Mouse (Mus musculus) neural tube, embryonic 11.5 days (tissue): ENCODE data around the gene Nol8. TPM values are rescaled to one million over a fixed set of nuclear protein-coding genes. Genes with fewer than 3 reads are reported as not detected.

ENCODE experiments used
- ATAC-seq: fragments of 200-750 bp; cut with Nextera tagmentation; 2 replicates; pipeline ENCODE4 v1.8.0; 2017; ENCODE audit warnings: moderate number of reproducible peaks, mild to moderate bottlenecking, moderate TSS enrichment, moderate library complexity; ENCODE audit not compliant: insufficient read depth, low FRiP score, low TSS enrichment
- DNase-seq: peaks from one replicate; pipeline ENCODE4 v3.0.0-alpha.2; 2015; ENCODE audit warnings: low spot score
- H3K27ac ChIP-seq: fragments of 300-500 bp; sonication (generic); 2 replicates; pipeline ENCODE4 v1.5.1; 2014; ENCODE audit warnings: low read depth, mild to moderate bottlenecking, low read length
- H3K27me3 ChIP-seq: fragments of 300-500 bp; sonication (generic); 2 replicates; pipeline ENCODE4 v1.6.1; 2014; ENCODE audit warnings: mild to moderate bottlenecking, low read length, mixed read lengths; ENCODE audit not compliant: control insufficient read depth, insufficient read depth
- H3K36me3 ChIP-seq: fragments of 300-500 bp; sonication (generic); 2 replicates; pipeline ENCODE4 v1.6.1; 2014; ENCODE audit warnings: mild to moderate bottlenecking, low read length, moderate library complexity, mixed read lengths; ENCODE audit not compliant: control insufficient read depth, insufficient read depth
- H3K4me1 ChIP-seq: fragments of 300-500 bp; sonication (generic); 2 replicates; pipeline ENCODE4 v1.6.1; 2014; ENCODE audit warnings: low read length, mixed read lengths; ENCODE audit not compliant: control insufficient read depth, insufficient read depth
- H3K4me2 ChIP-seq: fragments of 300-500 bp; sonication (generic); 2 replicates; pipeline ENCODE4 v1.6.1; 2014; ENCODE audit warnings: low read depth, mild to moderate bottlenecking, moderate library complexity
- H3K4me3 ChIP-seq: fragments of 300-500 bp; sonication (generic); 2 replicates; pipeline ENCODE4 v1.5.1; 2014; ENCODE audit warnings: low read depth, low read length
- H3K9ac ChIP-seq: fragments of 300-500 bp; sonication (generic); 2 replicates; pipeline ENCODE4 v1.6.1; 2014; ENCODE audit warnings: mild to moderate bottlenecking, low read length
- H3K9me3 ChIP-seq: fragments of 300-500 bp; sonication (generic); 2 replicates; pipeline ENCODE4 v1.6.1; 2016; ENCODE audit warnings: low read length; ENCODE audit not compliant: control insufficient read depth
- WGBS: fragments of 180-500 bp; shearing (Covaris S2); extraction: QIAGEN DNeasy Blood & Tissue Kit; methylation state at CpG from one replicate; pipeline ENCODE4 v1.1.7; 2014; 5-methylcytosine and 5-hydroxymethylcytosine counted together
- polyA plus RNA-seq: library from polyadenylated mRNA; unstranded; fragments of >200 nt; fragmentation: Nextera tagmentation; extraction: Ambion mirVana; gene quantifications from 2 replicates; pipeline ENCODE4 v1.2.1, GENCODE M21; 2014

The Nol8 gene
- 19.1 and 20.3 TPM in 2 replicates for polyA plus RNA-seq

GRCm38 (mm10) chr13:49652481-49653179, at the start of gene Nol8, which contains the start of gene Cenpp:
Nol8 (plus strand) TSS chr13:49653078.
Cenpp (minus strand) TSS chr13:49652785.
- peak; percentile 98 for ATAC-seq
- peak within 1 kb of the TSS; percentile 77 for H3K4me2 ChIP-seq
- WGBS = under 1% methylated on average over 68 of the region's 68 CpGs
- H3K36me3 ChIP-seq = no peaks in the 10 kb centered on the region; the same call in 1 of the 2 replicates
- H3K9me3 ChIP-seq = no peaks in the 10 kb centered on the region
- peaks cover 14% of the 10 kb centered on the region for H3K4me1 ChIP-seq
- peak within 1 kb of the TSS; percentile 60 for H3K4me3 ChIP-seq
- no peaks in the 10 kb centered on the region for H3K27me3 ChIP-seq
- no peak within 1 kb of the TSS for H3K27ac ChIP-seq
- peak; percentile 100 for DNase-seq
- peak within 1 kb of the TSS; percentile 60 for H3K9ac ChIP-seq

- Histone ChIP-seq H3K27ac (no peak overlapping the region), H3K4me2 (no peak overlapping the region), H3K9me3 (no peaks in the 10 kb centered on the region), H3K36me3 (no peaks in the 10 kb centered on the region), H3K27me3 (no peaks in the 10 kb centered on the region), H3K9ac (no peak overlapping the region), H3K4me1 (no peaks in the 10 kb centered on the region), H3K4me3 (no peak overlapping the region)
- ATAC-seq = no peak
- DNase-seq = no peak
These were observed 49.3 kb upstream of the Nol8 start for GRCm38 (mm10) chr13:49603603-49604002.

GRCm38 (mm10) chr13:49607714-49608113, 45.2 kb upstream of the Nol8 start, which contains the start of gene Ogn:
Ogn (plus strand) TSS chr13:49608046.
- Histone ChIP-seq H3K27me3 (no peaks in the 10 kb centered on the region), H3K9me3 (no peaks in the 10 kb centered on the region), H3K36me3 (no peaks in the 10 kb centered on the region), H3K9ac (no peak within 1 kb of the TSS), H3K27ac (no peak within 1 kb of the TSS), H3K4me3 (no peak within 1 kb of the TSS), H3K4me2 (no peak within 1 kb of the TSS), H3K4me1 (no peaks in the 10 kb centered on the region)
- ATAC-seq (no peak), DNase-seq (peak; percentile 11)
- WGBS = 86% methylated on average over 4 of the region's 4 CpGs

GRCm38 (mm10) chr13:49608589-49609322, 44.1 kb upstream of the Nol8 start:
- DNase-seq (no peak), ATAC-seq (no peak)
- H3K36me3 ChIP-seq = no peaks in the 10 kb centered on the region
- H3K4me2 ChIP-seq = no peak overlapping the region
- no peak overlapping the region for H3K27ac ChIP-seq
- no peak overlapping the region for H3K9ac ChIP-seq
- H3K9me3 ChIP-seq = no peaks in the 10 kb centered on the region
- H3K4me3 ChIP-seq = no peak overlapping the region
- no peaks in the 10 kb centered on the region for H3K4me1 ChIP-seq
- 86% methylated on average over 4 of the region's 4 CpGs for WGBS
- H3K27me3 ChIP-seq = no peaks in the 10 kb centered on the region

- DNase-seq (no peak), ATAC-seq (no peak)
- WGBS = 97% methylated on average over 3 of the region's 3 CpGs
- Histone ChIP-seq H3K27ac (no peak overlapping the region), H3K4me2 (no peak overlapping the region), H3K9ac (no peak overlapping the region), H3K4me1 (no peaks in the 10 kb centered on the region), H3K9me3 (no peaks in the 10 kb centered on the region), H3K4me3 (no peak overlapping the region), H3K27me3 (no peaks in the 10 kb centered on the region), H3K36me3 (no peaks in the 10 kb centered on the region)
These were observed 35.9 kb upstream of the Nol8 start for GRCm38 (mm10) chr13:49617021-49617420.

GRCm38 (mm10) chr13:49618365-49618764, 34.5 kb upstream of the Nol8 start:
- H3K9me3 ChIP-seq = no peaks in the 10 kb centered on the region
- DNase-seq = no peak
- H3K27me3 ChIP-seq = no peaks in the 10 kb centered on the region
- no peak for ATAC-seq
- H3K4me1 ChIP-seq = no peaks in the 10 kb centered on the region
- H3K9ac ChIP-seq = no peak overlapping the region
- no peak overlapping the region for H3K4me3 ChIP-seq
- no peak overlapping the region for H3K27ac ChIP-seq
- no peak overlapping the region for H3K4me2 ChIP-seq
- no peaks in the 10 kb centered on the region for H3K36me3 ChIP-seq

- DNase-seq = no peak
These were observed 29.7 kb upstream of the Nol8 start for GRCm38 (mm10) chr13:49623216-49623615.

GRCm38 (mm10) chr13:49628167-49628566, 24.7 kb upstream of the Nol8 start:
- Histone ChIP-seq H3K9ac (no peak overlapping the region), H3K4me1 (no peaks in the 10 kb centered on the region), H3K4me3 (no peak overlapping the region)

More at GRCm38 (mm10) chr13:49623216-49623615, 29.7 kb upstream of the Nol8 start:
- 96% methylated on average over 1 of the region's 1 CpGs for WGBS
- H3K9ac ChIP-seq = no peak overlapping the region
- H3K27me3 ChIP-seq = no peaks in the 10 kb centered on the region
- H3K4me1 ChIP-seq = no peaks in the 10 kb centered on the region
- ATAC-seq = no peak
- no peak overlapping the region for H3K27ac ChIP-seq
- H3K9me3 ChIP-seq = no peaks in the 10 kb centered on the region
- H3K36me3 ChIP-seq = no peaks in the 10 kb centered on the region
- H3K4me3 ChIP-seq = no peak overlapping the region
- no peak overlapping the region for H3K4me2 ChIP-seq

GRCm38 (mm10) chr13:49629076-49629475, 23.8 kb upstream of the Nol8 start:
- Histone ChIP-seq H3K27me3 (no peaks in the 10 kb centered on the region), H3K4me3 (no peak overlapping the region), H3K4me1 (no peaks in the 10 kb centered on the region), H3K4me2 (no peak overlapping the region), H3K27ac (no peak overlapping the region), H3K36me3 (no peaks in the 10 kb centered on the region), H3K9me3 (no peaks in the 10 kb centered on the region), H3K9ac (no peak overlapping the region)
- ATAC-seq (no peak), DNase-seq (no peak)
- 89% methylated on average over 2 of the region's 2 CpGs for WGBS

More at GRCm38 (mm10) chr13:49628167-49628566, 24.7 kb upstream of the Nol8 start:
- Histone ChIP-seq H3K27ac (no peak overlapping the region), H3K4me2 (no peak overlapping the region), H3K36me3 (no peaks in the 10 kb centered on the region), H3K27me3 (no peaks in the 10 kb centered on the region), H3K9me3 (no peaks in the 10 kb centered on the region)
- ATAC-seq (no peak), DNase-seq (no peak)
